Mouse (Mus musculus): Measurements from ENCODE around the gene Sall2. TPM values are rescaled to one million over a fixed set of nuclear protein-coding genes. Genes with fewer than 3 reads are reported as not detected.
A peak's percentile ranks its signal among the peaks of the same experiment; 100 is the strongest.

The Sall2 gene
- total and polyA plus RNA-seq, 3 experiments, result not detected

GRCm38 (mm10) chr14:52338751-52339511, 10.4 kb upstream of the Sall2 start (continued):
- TF ChIP-seq BHLHE40 (IDR thresholded peaks at IDR 0.05; ENCODE audit: borderline replicate concordance, low read depth, low read length) (no peak), CTCF (IDR thresholded peaks at IDR 0.05 in 2 of 3, conservative IDR thresholded peaks at IDR 0.05 in 1 of 3; ENCODE audit: control insufficient read depth in 1 of 3, insufficient read depth in 1 of 3, low read depth in 2 of 3, low read length in 3 of 3, poor library complexity in 1 of 3, severe bottlenecking in 1 of 3) (peak; percentile 78 to 95 (median 78))

- no peaks in the 10 kb centered on the region for H3K4me1 ChIP-seq (ENCODE audit: control insufficient read depth in 1 of 2, insufficient read depth in 2 of 2, low read length in 2 of 2)
- no peak overlapping the region for H3K4me3 ChIP-seq (ENCODE audit: control insufficient read depth in 1 of 2, insufficient read depth in 1 of 2, low read depth in 2 of 2, low read length in 2 of 2)
- H3K79me2 ChIP-seq (ENCODE audit: control insufficient read depth, insufficient read depth, low read length, poor library complexity), result no peaks in the 10 kb centered on the region
- no peak overlapping the region for H3K27ac ChIP-seq (ENCODE audit: control insufficient read depth, low read depth, low read length)
- H3K27me3 ChIP-seq (ENCODE audit: control insufficient read depth in 1 of 2, insufficient read depth in 2 of 2, low read length in 2 of 2), result peaks cover 7 to 28% of the 10 kb centered on the region in 2 experiments
- no peaks in the 10 kb centered on the region for H3K36me3 ChIP-seq (ENCODE audit: control insufficient read depth in 1 of 2, insufficient read depth in 2 of 2, low read length in 2 of 2)
- no peak for DNase-seq (ENCODE audit: low read depth, low spot score)
- no peaks in the 10 kb centered on the region for H3K9me3 ChIP-seq (replicated peaks; ENCODE audit: insufficient read depth, low read length)
- no peak overlapping the region for H3K9ac ChIP-seq (ENCODE audit: control insufficient read depth, low read depth, low read length, poor library complexity, severe bottlenecking)
- no peak for TF ChIP-seq ZC3H11A (IDR thresholded peaks at IDR 0.05; ENCODE audit: low read depth, low read length)
- no peak for TF ChIP-seq POLR2AphosphoS2 (IDR thresholded peaks at IDR 0.05; ENCODE audit: low read length)
- TF ChIP-seq ZMIZ1 (IDR thresholded peaks at IDR 0.05; ENCODE audit: low read depth, low read length), result no peak
Measured at GRCm38 (mm10) chr14:52332171-52332570, 3.6 kb upstream of the Sall2 start.

GRCm38 (mm10) chr14:52331069-52331750, 2.6 kb upstream of the Sall2 start:
- Histone ChIP-seq H3K79me2 (ENCODE audit: control insufficient read depth, insufficient read depth, low read length, poor library complexity) (no peaks in the 10 kb centered on the region), H3K27me3 (ENCODE audit: control insufficient read depth in 1 of 2, insufficient read depth in 2 of 2, low read length in 2 of 2) (peaks cover 7 to 30% of the 10 kb centered on the region in 2 experiments), H3K36me3 (ENCODE audit: control insufficient read depth in 1 of 2, insufficient read depth in 2 of 2, low read length in 2 of 2) (no peaks in the 10 kb centered on the region), H3K27ac (ENCODE audit: control insufficient read depth, low read depth, low read length) (no peak overlapping the region), H3K4me3 (ENCODE audit: control insufficient read depth in 1 of 2, insufficient read depth in 1 of 2, low read depth in 2 of 2, low read length in 2 of 2) (no peak overlapping the region), H3K9ac (ENCODE audit: control insufficient read depth, low read depth, low read length, poor library complexity, severe bottlenecking) (no peak overlapping the region), H3K9me3 (replicated peaks; ENCODE audit: insufficient read depth, low read length) (no peaks in the 10 kb centered on the region), H3K4me1 (ENCODE audit: control insufficient read depth in 1 of 2, insufficient read depth in 2 of 2, low read length in 2 of 2) (no peaks in the 10 kb centered on the region)
- no peak for TF ChIP-seq USF1 (IDR thresholded peaks at IDR 0.05; ENCODE audit: low read depth, low read length)
- no peak for TF ChIP-seq CHD1 (IDR thresholded peaks at IDR 0.05; ENCODE audit: low read depth, low read length)
- TF ChIP-seq RAD21 (IDR thresholded peaks at IDR 0.05; ENCODE audit: low read depth, low read length), result no peak
- TF ChIP-seq MAZ (IDR thresholded peaks at IDR 0.05; ENCODE audit: low read depth, low read length), result no peak
- no peak for TF ChIP-seq TCF12 (IDR thresholded peaks at IDR 0.05; ENCODE audit: low read depth, low read length)
- no peak for TF ChIP-seq CTCF (IDR thresholded peaks at IDR 0.05 in 2 of 3, conservative IDR thresholded peaks at IDR 0.05 in 1 of 3; ENCODE audit: control insufficient read depth in 1 of 3, insufficient read depth in 1 of 3, low read depth in 2 of 3, low read length in 3 of 3, poor library complexity in 1 of 3, severe bottlenecking in 1 of 3)
- no peak for TF ChIP-seq ZC3H11A (IDR thresholded peaks at IDR 0.05; ENCODE audit: low read depth, low read length)
- TF ChIP-seq ZNF384 (IDR thresholded peaks at IDR 0.05; ENCODE audit: low read depth, low read length), result no peak
- TF ChIP-seq ELF1 (IDR thresholded peaks at IDR 0.05; ENCODE audit: low read depth, low read length), result no peak
- TF ChIP-seq ETS1 (IDR thresholded peaks at IDR 0.05; ENCODE audit: low read depth, low read length), result no peak
- TF ChIP-seq POLR2AphosphoS5 (IDR thresholded peaks at IDR 0.05; ENCODE audit: borderline replicate concordance, low read depth, low read length), result no peak
- TF ChIP-seq POLR2AphosphoS2 (IDR thresholded peaks at IDR 0.05; ENCODE audit: low read length), result no peak
- TF ChIP-seq MXI1 (IDR thresholded peaks at IDR 0.05; ENCODE audit: low read depth, low read length), result no peak
- no peak for TF ChIP-seq EP300 (IDR thresholded peaks at IDR 0.05; ENCODE audit: low read depth in 1 of 2, low read length in 2 of 2)
- DNase-seq (ENCODE audit: low read depth, low spot score), result no peak

All from MEL (cell line).